Mouse (Mus musculus) left cerebral cortex, adult 2 months (tissue): Measurements from ENCODE around the gene Ptafr. TPM values are rescaled to one million over a fixed set of nuclear protein-coding genes. Genes with fewer than 3 reads are reported as not detected.
A peak's percentile ranks its signal among the peaks of the same experiment; 100 is the strongest.
"Not testable (repeated sequence)": the region's sequence is repeated elsewhere in the genome, so short reads cannot be mapped to it uniquely, and the experiment has no call there.

Source experiments
- DNase-seq, 2 experiments: peaks; one replicate each; pipeline ENCODE4 v3.0.0; 2021 to 2022; ENCODE audit warnings: low spot score in 2 of 2, mixed read lengths in 1 of 2; ENCODE audit errors: extremely low spot score in 1 of 2
- H3K27ac ChIP-seq: fragments of 200-600 bp; 2 replicates; pipeline ENCODE4 v1.8.1; 2022
- H3K4me3 ChIP-seq: fragments of 200-600 bp; 2 replicates; pipeline ENCODE4 v1.8.1; 2022
- CTCF ChIP-seq: fragments of 200-600 bp; IDR thresholded peaks from 2 replicates; pipeline ENCODE4 v1.8.1; 2022; ENCODE audit warnings: antibody characterized with exemption, mild to moderate bottlenecking, moderate library complexity
- intact Hi-C: fragments of 180-260 bp; cut with DNase I; formaldehyde crosslinking; loops from one replicate; pipeline ENCODE4 v1.15.1; 2025
- total RNA-seq, 2 experiments: library from RNA; stranded (reverse); gene quantifications; 2 replicates each; pipeline ENCODE4 v1.2.3; 2021

Gene Ptafr
- total RNA-seq, 2 experiments from 2014 or later, result 1.00 to 1.2 TPM

DNA sequence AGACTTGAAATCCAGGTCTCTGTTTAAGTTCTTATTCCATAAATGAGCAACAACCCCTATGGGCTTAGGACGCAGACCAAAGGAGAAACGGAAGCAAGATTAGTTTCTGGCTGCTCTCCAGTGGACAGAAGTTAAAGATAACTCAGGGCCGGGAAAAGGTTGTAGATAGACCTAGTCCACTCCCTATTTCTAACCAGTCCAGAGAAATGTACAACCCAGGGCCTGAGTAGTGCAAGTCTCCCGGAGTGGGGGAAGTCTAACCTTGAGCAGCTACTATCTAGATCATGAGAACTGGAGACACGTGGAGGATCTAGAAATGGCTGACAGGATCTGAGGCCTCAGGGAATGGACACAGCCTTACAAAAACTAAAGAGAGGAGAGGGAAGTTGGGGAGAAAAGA is 31.4 kb upstream of the Ptafr start:
- DNase-seq, result no peak
- peak overlapping the region; percentile 92 for H3K4me3 ChIP-seq
- TF ChIP-seq CTCF, result no peak
- H3K27ac ChIP-seq, result peak overlapping the region; percentile 98
- intact Hi-C loops, result loop anchor here (10.0 kb wide), 1 partner anchor 392 kb away; the partner anchor contains the start of gene Fam76a

DNA sequence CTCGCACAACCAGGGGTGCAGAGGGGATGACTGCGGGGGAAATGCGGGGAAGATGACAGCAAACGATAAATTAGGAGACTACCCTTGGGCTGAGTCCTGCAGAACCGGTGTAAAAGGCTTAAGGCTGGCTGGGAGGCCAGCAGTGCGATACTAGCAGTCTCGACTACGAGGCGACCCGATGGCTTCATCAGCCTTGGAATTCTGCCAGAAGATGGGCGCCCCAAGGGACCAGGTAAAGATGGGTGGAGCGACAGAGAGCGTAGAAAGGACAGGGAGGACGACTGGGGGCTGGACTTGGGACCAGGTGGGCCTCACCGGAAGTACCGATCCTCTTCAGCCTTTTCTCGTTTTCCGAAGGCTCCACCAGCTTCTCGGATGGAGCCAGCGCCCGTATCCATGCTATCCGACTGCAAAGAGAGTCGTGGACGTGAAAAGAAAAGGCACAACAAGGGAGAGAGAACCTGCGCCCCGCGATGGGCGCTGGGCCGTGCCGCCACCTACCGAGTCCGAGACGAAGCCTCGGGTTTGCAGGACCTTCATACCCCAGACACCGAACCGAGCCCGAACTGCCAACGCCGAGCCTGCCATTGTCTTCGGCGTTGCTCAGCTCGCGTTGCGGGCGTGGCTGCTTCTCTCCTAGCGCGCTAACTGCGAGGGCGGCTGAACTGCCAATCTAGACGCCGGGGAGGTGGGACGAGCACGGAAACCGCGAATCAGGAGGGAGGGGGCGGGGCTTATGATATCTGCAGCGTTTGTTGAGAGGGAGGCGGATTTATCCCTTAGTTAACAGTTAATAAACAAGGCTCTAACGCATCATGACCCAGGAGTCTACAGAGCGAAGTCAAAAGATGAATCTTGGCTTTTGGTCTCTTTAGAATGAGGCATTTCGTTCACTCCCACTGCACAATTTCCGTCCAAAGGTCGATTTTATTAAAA is 30.6 kb upstream of the Ptafr start, which contains the start of gene Atpif1:
TSS of gene Atpif1 (minus strand) at position 679 of the 936 bp plus-strand sequence.
- Histone ChIP-seq H3K4me3 (peak within 1 kb of the TSS; percentile 92), H3K27ac (peak within 1 kb of the TSS; percentile 98)
- DNase-seq, result peak; percentile 86 to 88
- no peak for TF ChIP-seq CTCF
- intact Hi-C loops, result loop anchor here (10.0 kb wide), 1 partner anchor 392 kb away; the partner anchor contains the start of gene Fam76a

DNA sequence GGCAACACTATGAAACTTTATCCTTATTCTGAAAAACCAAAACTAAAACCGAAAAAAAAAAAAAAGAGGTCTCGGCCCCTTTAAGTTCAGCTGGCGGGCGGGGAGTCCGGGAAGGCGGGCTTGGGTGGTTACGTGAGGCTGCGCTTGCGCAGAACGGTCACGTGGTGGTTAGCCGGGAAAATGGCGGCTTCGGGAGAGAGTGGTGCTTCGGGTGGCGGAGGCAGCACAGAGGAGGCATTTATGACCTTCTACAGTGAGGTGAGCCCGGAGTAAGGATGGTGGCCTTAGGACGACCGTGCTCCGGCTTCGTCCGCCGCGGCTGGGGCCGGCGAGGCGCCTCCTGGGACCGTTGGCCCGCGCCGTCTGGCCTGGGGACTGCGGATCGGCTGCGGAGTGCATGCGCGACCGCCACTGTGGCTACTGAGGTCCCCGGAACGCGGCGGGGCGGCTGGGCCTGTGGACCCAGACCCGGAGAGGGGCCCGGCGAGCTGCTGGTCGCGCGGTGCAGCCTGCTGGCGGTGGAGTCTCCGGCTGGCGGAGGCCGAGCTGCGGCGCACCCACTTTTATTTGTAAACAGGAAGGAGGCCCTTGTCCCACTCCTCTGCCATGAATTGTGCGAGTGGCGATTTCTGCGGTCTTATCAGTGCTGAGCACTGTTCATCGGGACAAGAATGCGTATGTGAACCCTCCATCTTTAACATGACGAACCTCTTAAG is 28.3 kb upstream of the Ptafr start, which contains the start of gene Dnajc8:
TSS of gene Dnajc8 (plus strand) at position 145 of the 716 bp plus-strand sequence.
- intact Hi-C loops, result loop anchor here (10.0 kb wide), 1 partner anchor 389 kb away; the partner anchor contains the start of gene Fam76a
- H3K4me3 ChIP-seq, result peak within 1 kb of the TSS; percentile 75
- peak within 1 kb of the TSS; percentile 86 for H3K27ac ChIP-seq
- DNase-seq, result peak; percentile 93 to 95
- TF ChIP-seq CTCF, result no peak

DNA sequence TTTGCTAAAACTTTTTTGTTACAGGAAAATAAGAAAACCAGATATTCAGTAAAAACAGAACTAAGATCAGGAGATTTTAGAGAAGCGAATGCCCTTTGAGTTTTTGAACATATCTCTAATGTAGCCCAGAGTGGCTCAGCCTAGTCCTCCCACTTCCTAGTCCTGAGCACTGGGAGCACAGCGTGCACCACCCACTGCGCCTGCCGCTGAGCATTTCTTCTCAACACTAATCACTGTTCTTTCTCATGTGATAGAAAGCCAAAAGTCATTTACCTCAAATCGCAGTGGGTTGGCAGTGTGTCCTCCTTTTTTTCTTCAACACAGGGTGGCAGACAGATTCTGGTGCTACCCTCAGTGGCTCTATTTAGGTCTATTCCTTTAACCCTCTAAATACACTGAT is 24.4 kb upstream of the Ptafr start:
- Histone ChIP-seq H3K27ac (peak overlapping the region; percentile 24; the same call in 1 of the 2 replicates), H3K4me3 (no peak overlapping the region)
- intact Hi-C loops, result loop anchor here (10.0 kb wide), 1 partner anchor 385 kb away; the partner anchor contains the start of gene Fam76a
- no peak for DNase-seq
- TF ChIP-seq CTCF, result no peak

DNA sequence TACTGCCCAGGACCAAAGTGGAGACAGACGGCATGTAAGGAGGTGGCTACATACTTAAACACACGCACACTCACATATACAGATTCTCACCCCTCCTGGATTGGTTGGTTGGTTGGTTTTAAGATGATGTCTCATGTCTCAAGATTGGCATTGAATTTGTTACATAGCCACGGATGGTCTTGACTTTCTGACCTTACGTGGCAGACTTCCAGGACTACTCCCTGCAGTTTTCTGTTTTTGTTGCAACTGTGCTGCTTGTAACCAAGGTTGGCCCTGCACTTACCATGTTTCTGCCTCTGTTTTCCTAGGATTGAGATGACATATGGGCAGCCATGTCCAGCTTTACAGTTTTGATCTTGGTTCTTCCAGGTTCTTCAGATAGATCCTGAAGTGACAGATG is 22.5 kb upstream of the Ptafr start:
- no peak for DNase-seq
- no peak for TF ChIP-seq CTCF
- Histone ChIP-seq H3K27ac (no peak overlapping the region), H3K4me3 (no peak overlapping the region)
- intact Hi-C loops, result no loop called here

DNA sequence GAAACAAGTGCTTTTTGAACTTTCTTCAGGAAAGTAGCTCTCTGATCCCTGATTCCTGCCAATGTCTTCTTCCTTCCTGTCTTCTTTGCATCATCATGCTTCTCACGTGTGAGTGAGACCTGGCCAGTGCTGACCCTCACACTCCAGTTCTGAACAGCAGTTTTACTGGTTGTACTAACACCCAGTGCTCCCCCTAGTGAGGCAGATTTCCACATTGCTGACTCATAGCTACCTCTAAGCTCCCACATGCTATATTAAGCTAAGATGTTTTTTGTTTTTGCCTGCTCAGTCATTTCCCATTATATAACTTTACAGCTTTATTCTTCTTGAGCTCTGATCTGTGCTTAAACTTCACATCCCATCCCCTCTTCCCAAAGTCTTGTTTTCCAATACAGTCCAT is 21.1 kb upstream of the Ptafr start:
- peak; percentile 32 to 35 for DNase-seq
- Histone ChIP-seq H3K27ac (peak overlapping the region; percentile 69), H3K4me3 (no peak overlapping the region)
- TF ChIP-seq CTCF, result peak; percentile 31
- intact Hi-C loops, result no loop called here

- DNase-seq, result peak; percentile 59 to 63
- TF ChIP-seq CTCF, result peak; percentile 83
- no peak overlapping the region for H3K4me3 ChIP-seq
- no peak overlapping the region for H3K27ac ChIP-seq
- intact Hi-C loops, result loop anchor here (1.0 to 2.0 kb wide), 2 partner anchors 90 to 131 kb away; no protein-coding TSS in a partner anchor
Observed at GRCm38 (mm10) chr4:132545851-132546250, 18.0 kb upstream of the Ptafr start.

DNA sequence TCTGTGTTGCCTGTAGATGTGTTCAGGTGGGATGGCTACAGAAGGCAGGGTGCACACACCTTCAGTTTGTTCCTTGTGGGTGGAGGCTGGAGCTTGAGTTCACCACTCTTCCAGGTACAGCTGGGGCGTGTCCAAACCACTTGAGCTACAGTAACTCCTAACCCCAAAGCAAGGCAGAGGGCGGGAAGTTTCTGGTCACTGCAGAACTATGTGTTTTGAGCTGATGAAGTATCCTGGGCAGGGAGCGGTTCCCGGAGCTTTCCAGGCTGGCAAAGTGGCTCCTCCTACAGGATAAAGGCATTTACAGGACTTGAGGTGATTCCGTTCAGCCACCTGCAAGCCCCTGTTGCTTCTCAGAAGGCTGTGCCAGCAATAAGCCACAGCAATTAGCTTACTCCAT is 9.6 kb upstream of the Ptafr start:
- Histone ChIP-seq H3K27ac (no peak overlapping the region), H3K4me3 (no peak overlapping the region)
- no peak for DNase-seq
- intact Hi-C loops, result no loop called here
- no peak; the same call in 1 of the 2 replicates for TF ChIP-seq CTCF

DNA sequence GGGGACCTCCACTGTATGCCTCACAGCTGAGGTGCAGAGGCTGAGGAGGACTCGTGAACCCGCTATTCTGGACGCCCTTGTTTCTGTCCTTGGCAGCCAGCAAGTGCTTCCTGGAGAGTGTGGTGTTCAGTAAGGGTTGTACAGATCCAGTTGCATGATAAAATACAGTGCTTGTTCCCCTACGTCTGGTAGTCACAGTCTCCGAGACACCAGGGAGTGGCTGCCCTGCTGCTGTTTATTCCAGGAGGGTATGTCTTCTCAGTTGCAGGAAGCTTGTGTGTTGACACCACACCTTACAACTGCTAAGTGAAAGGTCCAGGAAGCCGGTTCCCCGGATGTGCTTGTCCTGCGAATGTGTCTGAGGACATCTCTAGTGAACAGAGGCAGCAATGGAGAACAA is 9.2 kb upstream of the Ptafr start:
- Histone ChIP-seq H3K27ac (no peak overlapping the region), H3K4me3 (no peak overlapping the region)
- intact Hi-C loops, result no loop called here
- no peak for DNase-seq
- TF ChIP-seq CTCF, result no peak

DNA sequence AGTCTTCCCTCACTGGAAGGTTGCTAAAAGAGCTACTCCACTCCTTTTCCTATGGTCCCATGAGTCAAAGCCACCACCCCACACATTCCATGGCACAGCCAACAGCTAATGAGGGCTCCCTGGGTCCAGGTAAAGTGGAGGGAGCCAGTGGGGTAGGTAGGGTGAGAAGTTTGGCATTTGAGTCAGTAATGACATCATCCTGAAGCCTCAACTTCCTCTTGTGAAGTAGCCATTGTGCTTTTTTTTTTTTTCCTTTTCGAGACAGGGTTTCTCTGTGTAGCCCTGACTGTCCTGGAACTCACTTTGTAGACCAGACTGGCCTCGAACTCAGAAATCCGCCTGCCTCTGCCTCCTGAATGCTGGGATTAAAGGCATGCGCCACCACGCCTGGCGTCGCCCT is 8.3 kb upstream of the Ptafr start:
- DNase-seq, H3K27ac ChIP-seq, intact Hi-C loops, H3K4me3 ChIP-seq: not testable (repeated sequence)

DNA sequence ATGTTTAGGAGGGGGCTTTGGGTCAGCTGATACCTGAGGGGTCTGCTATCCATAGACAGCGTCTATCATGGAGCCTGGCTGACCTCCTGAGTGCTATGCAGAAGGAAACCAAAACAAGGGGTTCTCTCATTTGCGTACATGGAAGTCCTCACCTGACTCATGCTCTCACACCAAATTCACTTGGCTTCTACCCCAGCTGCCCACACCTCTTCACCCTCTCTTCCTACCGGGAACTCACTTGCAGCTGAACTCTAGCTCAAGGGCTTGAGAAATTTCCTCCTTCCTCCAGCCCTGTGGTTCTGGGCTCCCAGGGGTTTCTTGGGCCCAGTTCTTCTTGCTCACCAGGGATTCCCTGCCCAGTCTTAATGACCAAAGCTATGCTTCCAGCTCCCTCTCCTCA is 606 bp upstream of the Ptafr start:
- Histone ChIP-seq H3K4me3 (no peak overlapping the region), H3K27ac (no peak overlapping the region)
- TF ChIP-seq CTCF, result no peak
- DNase-seq, result no peak
- intact Hi-C loops, result no loop called here
